8 mouse cellular contexts compared by ENCODE assay signal in genomic region chr8:60889843-60890519, GRCm38 (mm10). TPM values are rescaled to one million over a fixed set of nuclear protein-coding genes. Genes with fewer than 3 reads are reported as not detected.
DNase-seq lines count a peak whose midpoint lies in the region; ATAC-seq and TF ChIP-seq lines count a peak whose summit lies in the region.

Gene Hpf1, plus strand, starts transcription at chr8:60890418.

- H3K9me3 ChIP-seq in megakaryocyte, embryonic 14.5 days: peaks cover 6% of the 10 kb centered on the region; the same call in 1 of the 2 replicates

- TF ChIP-seq CTCF in cortical plate, adult 2 months (IDR thresholded peaks at IDR 0.05; ENCODE audit: extremely low read depth, insufficient read depth, low read length): no peak

- H3K27ac ChIP-seq in cortical plate, adult 2 months (ENCODE audit: insufficient read depth, low read length): no peak within 1 kb of the TSS

- peaks cover 2% of the 10 kb centered on the region; the same call in 1 of the 2 replicates for H3K4me1 ChIP-seq in cortical plate, adult 2 months (ENCODE audit: control insufficient read depth, insufficient read depth, low read length)
- peaks cover 61% of the 10 kb centered on the region for H3K4me1 ChIP-seq in megakaryocyte, embryonic 14.5 days

- DNase-seq in gastrocnemius, adult 8-10 months (ENCODE audit: low spot score in 2 of 2): peak; percentile 79 to 92
- peak; percentile 79 for DNase-seq in hindlimb bud, embryonic 11.5 days (ENCODE audit: extremely low spot score, low read depth, low spot score)
- DNase-seq in left cerebral cortex, adult 8-10 months (ENCODE audit: low spot score in 2 of 2): peak; percentile 65 to 92
- peak; percentile 97 for DNase-seq in right cerebral cortex, postnatal 10 days (ENCODE audit: low spot score in 2 of 2)
- DNase-seq in urinary bladder, postnatal 25 days (ENCODE audit: low spot score): peak; percentile 89

- no peaks in the 10 kb centered on the region for H3K27me3 ChIP-seq in megakaryocyte, embryonic 14.5 days (replicated peaks)

- TF ChIP-seq POLR2A in cortical plate, adult 2 months (IDR thresholded peaks at IDR 0.05; ENCODE audit: extremely low read depth, insufficient read depth, low read length): peak; percentile 67

- ATAC-seq in activated CD4-positive, CD25-positive, alpha-beta regulatory T cell, adult 4 months: peak; percentile 99

- peak within 1 kb of the TSS; percentile 94 for H3K4me3 ChIP-seq in cortical plate, adult 2 months (ENCODE audit: insufficient read depth, low read length)
- H3K4me3 ChIP-seq in megakaryocyte, embryonic 14.5 days (replicated peaks): peak within 1 kb of the TSS; percentile 97

- H3K36me3 ChIP-seq in megakaryocyte, embryonic 14.5 days (replicated peaks; ENCODE audit: low read length): peaks cover 36% of the 10 kb centered on the region

RNA-seq across cellular contexts. Expression of gene Hpf1, which starts in this region (rescaled TPM):
- 10 to 100 TPM; 55.4 to 56.7 TPM for polyA plus RNA-seq in activated CD4-positive, CD25-positive, alpha-beta regulatory T cell, adult 4 months (2017; shearing (Covaris generic))
- polyA plus RNA-seq in cortical plate, adult 2 months (2012; rRNA removed): 50.7 and 52.1 TPM in 2 replicates
- 1 to 10 TPM; 6.0 to 6.8 (median 6.7) TPM for total RNA-seq in gastrocnemius, adult 8-10 months (2022)
- 10 to 100 TPM; 45.9 to 57.7 (median 51.2) TPM for total RNA-seq in left cerebral cortex, adult 8-10 months (2022)
- polyA plus RNA-seq in megakaryocyte, embryonic 14.5 days (2012; ENCODE audit: insufficient read depth, low replicate concordance): 9.0 TPM in 1 of 2 replicates, not detected in the other

Comparison
In these comparisons a context has a peak if more than half of its experiments do, and no peak if none do; other contexts are left out.
1. RNA of gene Hpf1 (total RNA-seq): 45.9 to 57.7 TPM in left cerebral cortex, adult 8-10 months; 6.0 to 6.8 TPM in gastrocnemius, adult 8-10 months; every median in the first group is over 4 times any median in the second.
2. Peak in every context shown above with its lines, with median percentiles within 50 percentile points of each other: DNase-seq.